Mouse (Mus musculus) olfactory bulb, adult 2 months (tissue): ENCODE results near the gene Msl3.

Experiments used
- CTCF ChIP-seq: fragments of 200-500 bp; IDR thresholded peaks from 2 replicates; pipeline ENCODE4 v1.5.1; 2012; ENCODE audit warnings: low read depth, mild to moderate bottlenecking, low read length, moderate library complexity; ENCODE audit not compliant: insufficient read depth
- POLR2A ChIP-seq: fragments of 200-500 bp; IDR thresholded peaks from 2 replicates; pipeline ENCODE4 v1.6.1; 2012; ENCODE audit warnings: mild to moderate bottlenecking, low read depth, low read length, moderate library complexity; ENCODE audit not compliant: insufficient read depth

GRCm38 (mm10) chrX:168660236-168660635 is 13.5 kb downstream of the Msl3 start:
- TF ChIP-seq CTCF (no peak), POLR2A (no peak)
